Mouse (Mus musculus): ENCODE results near the gene Ifrd2.
"Not testable (repeated sequence)": the region's sequence is repeated elsewhere in the genome, so short reads cannot be mapped to it uniquely, and the experiment has no call there.

Gene Ifrd2

DNA sequence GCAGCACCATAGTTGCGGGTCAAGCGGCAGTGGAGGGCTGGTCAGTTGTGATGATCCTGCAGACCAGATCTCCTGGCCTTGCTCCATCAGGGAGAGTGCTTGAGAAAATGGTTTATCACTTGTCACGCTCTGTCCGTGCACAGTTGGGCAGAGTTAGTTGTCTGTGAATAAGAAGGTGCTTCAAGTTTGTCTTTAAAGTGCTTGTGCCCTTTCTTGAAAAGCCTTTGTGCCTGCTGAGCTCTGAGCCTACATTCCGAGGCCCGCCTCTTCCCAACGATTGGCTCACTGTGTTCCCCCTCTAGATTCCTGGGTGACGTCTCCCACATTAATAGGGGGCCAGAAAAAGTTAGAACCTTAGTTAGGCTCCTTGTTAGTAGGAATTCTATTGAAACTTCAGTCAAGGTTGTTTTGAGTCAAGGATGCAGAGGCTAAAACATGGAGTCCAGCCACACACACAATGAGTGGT is 35.5 kb upstream of the Ifrd2 start:
- DNase-seq (ENCODE audit: low read depth) = no peak

DNA sequence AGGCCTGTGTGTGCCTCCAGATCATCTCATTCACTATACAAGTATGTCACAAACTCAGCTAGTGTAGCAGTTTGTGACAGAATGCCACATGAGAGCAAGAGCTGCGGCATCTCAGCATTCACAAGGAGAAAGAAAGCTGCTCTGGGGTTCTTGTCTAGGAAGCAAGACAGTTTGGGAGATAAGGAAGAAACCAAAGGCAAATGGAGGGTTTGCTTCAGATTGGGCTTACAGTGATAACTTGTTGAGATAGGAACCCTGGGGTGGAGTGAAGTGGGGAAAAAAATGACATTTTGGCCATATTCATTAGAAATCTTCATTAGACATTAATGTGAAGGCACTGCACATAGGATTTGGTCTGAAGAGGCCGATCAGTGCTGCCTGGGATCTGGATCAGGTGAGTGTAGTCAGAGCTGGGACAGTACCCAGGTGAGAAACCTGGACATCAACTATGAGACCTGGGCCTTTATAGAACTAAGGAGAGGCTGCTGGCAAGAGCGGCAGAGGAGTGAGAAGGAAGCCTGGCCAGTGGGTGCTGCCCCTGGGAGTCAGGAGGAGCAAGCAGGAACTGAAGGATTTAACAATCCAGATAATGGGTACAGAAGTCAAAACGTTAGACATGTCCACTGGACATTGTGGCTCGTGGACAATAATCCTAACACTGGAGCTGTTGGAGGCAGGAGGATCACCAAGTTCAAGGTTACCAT is 34.6 kb upstream of the Ifrd2 start:
- DNase-seq (ENCODE audit: low read depth) = no peak

DNA sequence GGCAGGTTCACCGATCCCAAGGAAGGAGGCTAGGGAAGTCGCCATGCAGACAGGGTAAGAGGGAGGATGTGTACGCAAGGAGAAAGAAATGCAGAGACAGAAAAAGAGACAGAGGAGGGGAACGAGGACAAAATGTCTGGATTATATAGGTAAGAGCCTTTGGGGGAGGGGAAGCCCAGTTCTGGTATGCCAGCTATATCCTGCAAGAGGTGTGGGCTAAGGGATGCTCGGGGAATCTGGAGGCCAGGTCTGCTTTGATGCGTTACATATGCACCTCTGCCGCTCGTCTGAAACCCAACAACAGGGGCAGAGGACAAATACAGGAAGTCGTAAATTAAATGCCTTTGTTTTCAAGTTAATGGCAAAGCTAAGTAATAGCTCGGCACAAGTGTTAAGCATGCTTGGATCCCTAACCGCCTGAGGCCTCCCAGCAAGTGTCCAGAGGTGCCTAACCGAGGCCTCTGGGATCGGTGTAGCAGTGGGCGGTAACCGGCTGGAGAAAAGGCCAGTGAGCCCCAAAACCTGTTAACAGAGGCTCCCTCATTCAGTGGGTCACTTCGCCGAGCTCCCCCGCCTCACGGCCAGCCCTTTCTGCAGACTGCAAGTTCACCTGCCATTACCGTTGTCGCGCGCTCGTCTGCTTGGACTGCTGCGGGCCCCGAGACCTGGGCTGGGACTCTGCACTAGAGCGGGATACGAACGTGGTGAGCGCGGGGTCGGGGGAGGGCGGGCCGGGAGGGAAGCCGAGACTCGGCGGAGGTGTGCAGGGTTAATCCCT is 33.7 kb upstream of the Ifrd2 start:
- no peak for DNase-seq (ENCODE audit: low read depth)

DNA sequence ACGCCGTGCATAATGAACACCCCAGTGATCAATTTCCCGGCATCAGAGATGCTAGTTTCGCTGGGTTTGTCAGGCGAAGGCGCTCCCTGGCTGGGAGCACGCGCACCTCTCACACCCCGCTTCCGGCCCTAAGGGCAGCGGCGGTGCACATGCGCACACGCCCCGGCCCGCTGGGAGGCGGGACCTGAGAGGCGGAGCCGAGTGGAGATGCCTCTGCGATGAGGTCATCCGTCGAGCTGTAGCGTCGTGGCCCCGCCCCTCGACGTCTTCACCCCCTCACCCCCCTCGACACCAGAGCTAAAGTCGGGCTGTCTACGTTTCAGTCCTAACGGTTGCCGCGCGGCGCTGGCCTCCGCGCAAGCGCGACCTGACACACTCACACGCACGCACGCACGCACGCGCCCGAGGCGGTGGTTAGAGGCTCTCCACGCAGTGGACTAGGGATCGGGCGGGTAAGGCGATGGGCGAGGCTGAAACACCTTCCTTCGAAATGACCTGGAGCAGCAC is 33.1 kb upstream of the Ifrd2 start:
- DNase-seq (ENCODE audit: low read depth) = peak; percentile 95

DNA sequence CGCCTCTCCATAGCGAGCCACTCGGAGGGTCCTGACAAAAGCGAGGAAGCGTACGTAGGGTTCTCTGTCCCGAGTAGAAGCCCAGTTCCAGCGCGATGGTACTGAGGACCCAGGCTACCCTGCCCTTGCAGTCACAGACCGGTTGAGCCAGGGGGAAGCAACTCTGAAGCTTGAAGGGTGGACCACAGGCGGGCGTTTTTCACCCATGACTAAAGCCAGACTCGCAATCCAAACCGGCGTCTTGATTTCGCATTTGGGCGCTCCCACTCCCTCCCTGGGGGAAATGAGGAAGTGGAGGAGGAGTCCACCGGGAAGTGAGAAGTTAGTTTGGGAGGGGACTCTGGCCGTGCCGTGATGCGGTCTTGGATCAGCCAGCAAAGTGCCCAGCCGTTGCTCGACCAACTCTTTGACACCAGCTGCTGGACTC is 32.4 kb upstream of the Ifrd2 start:
- no peak for DNase-seq (ENCODE audit: low read depth)

DNA sequence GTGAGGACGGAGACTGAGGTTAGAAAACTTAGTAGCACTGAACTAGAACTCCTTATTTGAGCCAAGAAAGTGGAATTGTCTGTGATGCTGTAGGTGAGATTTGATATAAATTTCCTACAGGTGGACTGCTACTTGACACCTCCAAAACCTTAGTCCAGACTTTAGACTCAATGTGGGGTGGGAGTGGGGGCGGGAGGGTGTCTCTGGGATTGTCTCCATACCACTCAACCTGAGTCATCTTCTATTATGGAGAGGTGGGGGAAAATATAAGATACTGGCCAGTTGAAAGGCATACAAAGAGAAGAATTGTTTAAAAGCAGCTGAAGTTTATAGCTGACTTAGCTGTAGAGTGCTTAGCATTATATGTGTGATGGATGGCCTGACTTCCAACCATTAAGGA is 31.7 kb upstream of the Ifrd2 start:
- no peak for DNase-seq (ENCODE audit: low read depth)

DNA sequence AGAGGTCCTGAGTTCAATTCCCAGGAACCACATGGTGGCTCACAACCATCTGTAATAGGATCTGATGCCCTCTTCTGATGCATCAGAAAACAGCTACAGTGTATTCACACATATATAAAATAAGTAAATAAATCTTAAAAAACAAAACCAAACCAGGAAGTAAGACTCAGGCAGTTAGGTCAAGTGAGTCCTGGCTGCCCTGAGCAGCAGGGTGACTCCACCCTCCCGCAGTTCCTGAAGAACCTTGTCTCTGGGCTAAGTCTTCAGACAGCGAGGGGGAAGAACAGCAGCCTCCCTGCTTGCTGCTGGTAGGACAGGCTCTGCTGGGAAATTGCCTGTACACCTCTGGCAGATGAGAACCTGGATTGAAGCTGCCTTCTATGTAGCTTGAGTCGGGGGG is 31.1 kb upstream of the Ifrd2 start:
- DNase-seq (ENCODE audit: low read depth) = no peak

DNA sequence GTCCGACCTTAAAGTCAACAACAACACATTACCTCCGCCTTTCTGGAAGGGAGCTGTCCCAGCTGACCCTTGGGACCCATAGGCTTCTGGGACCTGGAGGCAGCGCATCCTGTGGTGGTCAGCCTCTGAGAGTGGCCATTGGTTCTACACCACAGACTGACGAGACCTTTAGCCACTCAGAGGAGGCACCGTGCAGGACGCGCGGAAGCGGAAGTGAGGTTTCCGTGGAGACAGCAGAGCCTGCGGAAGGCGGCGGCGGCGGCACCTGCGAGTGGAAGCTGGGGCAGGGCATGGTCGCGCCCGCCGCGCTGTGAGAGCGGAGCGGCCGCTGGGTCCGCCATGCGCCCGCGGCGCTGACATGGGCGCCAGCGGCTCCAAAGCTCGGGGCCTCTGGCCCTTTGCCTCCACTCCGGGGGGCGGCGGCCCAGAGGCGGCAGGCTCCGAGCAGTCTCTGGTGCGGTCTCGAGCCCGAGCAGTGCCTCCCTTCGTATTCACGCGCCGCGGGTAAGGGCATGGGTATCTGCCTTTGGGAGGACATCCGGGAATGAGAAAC is 24.3 kb upstream of the Ifrd2 start, which contains the start of gene Tusc2:
Gene Tusc2 (plus strand): TSS at position 227 of the 553 bp plus-strand sequence.
- peak; percentile 90 for DNase-seq (ENCODE audit: low read depth)

DNA sequence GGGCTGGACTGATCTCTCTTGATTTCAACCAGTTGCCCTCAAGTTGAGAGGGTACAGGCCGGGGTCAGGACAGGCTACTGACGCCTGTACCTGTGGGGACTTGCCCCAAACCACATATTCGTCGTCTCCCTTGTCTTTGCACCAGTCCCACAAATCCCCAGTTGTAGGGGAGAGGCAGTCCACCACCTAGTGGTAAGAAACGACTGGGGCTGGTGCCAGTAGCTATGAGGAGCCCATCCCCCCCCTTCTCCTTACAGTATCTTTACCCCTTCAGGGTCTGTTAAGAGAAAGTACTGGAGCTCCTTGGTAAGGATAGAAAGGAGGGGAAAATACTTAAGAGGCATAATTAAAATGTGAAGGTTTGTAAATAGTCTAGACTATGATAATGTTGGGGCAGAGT is 21.9 kb upstream of the Ifrd2 start:
- DNase-seq (ENCODE audit: low read depth) = not testable (repeated sequence)

DNA sequence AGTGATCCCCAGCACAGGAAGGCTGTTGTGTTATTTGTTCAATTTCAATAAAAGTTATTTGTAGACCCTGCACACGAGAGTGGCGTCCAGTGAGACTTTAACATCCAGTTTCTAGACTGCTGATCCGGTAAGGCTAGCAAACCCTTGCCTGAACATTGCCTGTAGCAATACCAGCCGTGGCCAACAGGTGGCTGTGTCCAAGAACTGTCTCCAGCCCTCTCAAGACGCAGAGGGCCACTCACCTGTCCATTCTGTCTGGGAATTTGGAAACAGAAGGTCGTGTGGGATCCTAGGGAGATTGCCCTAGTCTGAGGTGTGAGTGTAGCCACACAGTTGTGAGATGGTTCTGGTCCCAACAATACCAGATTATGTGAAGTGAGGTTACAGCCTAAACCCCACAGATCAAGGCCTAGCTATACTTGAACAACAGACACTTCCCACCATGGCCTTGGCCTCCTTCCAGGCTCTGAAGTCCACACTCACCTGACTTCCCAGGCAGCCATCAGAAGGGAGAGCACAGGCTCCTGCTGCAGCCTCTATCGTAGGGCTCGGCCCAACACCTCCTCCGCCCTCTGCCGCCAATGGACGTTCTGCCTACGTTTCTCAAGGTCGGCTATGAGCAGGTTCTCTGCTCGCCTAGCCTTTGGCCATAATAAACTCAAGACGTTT is 21.3 kb upstream of the Ifrd2 start:
- peak; percentile 81 for DNase-seq (ENCODE audit: low read depth)

DNA sequence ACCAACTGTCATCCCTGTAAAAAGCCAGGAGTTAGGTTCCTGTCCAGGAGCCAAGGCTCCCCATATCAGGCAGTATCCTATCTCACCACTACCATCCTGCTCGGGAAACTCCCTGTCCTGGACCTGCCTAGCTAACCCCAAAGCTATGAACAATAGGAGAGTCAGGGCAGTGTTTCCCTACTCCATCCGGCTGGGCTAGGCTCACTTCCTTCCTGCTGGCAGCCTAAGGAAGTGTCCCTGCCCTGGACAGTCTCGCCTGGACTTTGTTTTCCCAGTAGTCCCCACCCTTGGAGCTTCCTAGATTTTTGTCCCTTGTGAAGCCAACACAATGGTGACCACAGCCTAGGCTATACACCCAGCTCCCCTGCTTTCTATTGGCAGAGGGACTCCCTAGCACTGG is 20.6 kb upstream of the Ifrd2 start:
- DNase-seq (ENCODE audit: low read depth) = no peak

DNA sequence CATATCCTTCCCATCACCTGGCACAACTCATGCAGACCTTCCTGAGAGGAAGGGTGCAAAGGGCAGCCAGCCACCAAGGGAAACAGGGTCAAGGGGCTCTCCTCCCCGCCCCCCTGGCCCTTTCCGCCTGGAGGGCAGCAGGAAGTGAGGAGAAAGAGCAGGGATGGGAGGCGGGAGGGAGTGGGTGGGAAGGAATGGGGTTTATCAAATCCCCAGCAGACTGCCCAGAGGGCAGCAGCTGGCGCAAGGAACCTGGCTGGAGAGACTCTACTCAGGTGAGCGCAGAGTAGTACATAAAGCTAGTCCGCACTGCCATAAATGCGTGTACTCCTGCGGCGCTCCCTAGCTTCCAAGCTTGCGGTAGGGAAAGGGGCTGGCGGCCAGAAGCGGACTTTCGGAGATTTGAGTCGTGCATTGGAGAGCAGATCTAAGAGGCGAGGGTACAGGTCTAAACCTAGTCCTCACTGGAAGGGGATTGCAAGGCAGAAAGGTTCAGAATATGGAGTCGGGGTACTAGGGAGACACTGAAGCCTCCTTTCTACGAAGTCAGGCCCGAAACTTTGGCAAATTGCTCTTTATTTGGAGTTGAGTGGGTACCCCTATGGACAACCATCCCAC is 19.6 kb upstream of the Ifrd2 start, which contains the start of gene Hyal2:
Gene Hyal2 (plus strand): TSS at position 244 of the 618 bp plus-strand sequence.
- no peak for DNase-seq (ENCODE audit: low read depth)

DNA sequence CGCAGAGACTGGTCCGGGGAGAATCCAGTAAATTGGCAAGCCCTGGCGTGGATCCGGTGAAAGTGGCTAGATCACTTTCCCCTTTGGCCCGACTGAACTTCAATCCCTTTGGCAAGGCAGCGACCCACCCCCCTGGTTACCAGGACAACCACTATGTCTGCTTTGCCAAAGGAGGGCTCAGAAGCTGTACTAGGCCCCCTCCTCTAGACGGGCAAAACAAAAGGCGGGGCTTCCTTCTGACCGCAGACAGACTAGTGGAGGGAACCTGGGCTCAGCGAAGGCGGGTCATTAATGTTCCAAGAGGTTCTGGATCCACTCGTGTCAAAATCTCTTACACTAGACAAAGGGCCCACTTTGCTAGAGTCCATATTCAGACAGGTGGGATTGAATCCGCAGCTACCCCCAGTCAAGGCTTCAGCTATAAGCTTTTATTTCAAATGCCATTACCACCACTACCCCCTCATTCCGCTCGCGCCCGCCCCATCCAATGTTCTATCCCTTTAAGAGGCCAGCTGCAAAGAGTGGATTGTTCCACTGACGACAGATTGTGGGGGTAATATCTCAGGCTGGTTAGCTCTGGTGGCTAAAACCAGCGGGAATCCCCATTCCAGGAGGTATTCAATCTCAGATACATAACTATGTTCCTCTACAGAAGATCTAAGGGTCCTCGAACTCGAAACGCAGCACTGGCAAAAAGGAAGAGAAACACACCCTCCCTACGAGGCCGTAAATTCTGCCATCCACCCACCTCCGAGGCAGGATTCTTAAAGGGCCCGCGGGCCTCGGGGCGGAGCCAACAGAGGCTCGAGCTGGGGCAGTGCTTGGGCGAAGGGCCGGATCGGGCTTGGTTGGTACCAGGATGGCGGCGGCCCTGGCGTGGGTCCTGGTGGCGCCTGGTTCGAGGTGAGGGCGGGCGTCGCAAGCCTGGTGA is 18.8 kb upstream of the Ifrd2 start:
- peak; percentile 85 for DNase-seq (ENCODE audit: low read depth)

DNA sequence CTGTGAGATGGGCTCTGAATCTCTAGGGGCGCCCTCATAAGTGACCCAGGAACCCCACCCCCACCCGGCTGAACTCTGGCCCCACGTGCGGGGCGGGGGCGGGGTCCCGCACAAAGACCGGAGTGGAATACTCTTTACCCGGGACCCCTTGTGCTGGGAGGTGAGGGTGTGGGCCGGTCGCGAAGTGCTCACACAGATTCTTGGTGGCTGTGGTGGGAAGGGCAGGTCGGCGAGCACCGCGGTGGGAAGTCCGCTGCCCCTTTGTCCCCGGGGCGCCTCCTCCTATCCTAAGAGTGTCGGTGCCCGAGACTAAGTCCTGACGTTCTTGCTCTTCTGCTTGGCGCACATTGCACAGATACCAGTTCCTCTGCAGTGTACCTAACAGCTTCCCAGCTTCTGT is 18.2 kb upstream of the Ifrd2 start:
- no peak for DNase-seq (ENCODE audit: low read depth)

DNA sequence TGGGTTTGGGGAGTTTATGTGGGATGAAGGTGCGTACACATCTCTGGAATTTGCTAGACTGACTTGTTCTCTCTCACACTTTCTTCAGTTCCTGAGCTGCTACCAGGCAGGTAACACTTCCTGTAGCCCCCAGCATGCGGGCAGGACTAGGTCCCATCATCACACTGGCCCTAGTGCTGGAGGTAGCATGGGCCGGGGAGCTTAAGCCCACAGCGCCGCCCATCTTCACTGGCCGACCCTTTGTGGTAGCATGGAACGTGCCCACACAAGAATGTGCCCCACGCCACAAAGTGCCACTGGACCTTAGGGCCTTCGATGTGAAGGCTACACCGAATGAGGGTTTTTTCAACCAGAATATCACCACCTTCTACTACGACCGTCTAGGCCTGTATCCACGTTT is 17.4 kb upstream of the Ifrd2 start:
- DNase-seq (ENCODE audit: low read depth) = no peak

DNA sequence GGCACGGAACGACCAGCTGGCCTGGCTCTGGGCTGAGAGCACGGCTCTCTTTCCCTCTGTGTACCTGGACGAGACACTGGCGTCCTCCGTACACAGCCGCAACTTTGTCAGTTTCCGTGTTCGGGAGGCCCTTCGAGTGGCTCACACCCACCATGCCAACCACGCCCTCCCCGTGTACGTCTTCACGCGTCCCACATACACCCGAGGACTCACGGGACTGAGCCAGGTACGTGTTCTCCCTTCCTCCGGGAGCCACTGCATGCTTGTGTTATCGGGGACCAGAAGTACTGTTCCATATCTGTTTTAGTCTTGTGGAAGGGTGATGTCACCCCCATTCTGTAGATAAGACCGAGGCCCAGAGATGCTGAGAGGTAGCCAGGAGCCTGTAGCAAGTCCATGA is 16.6 kb upstream of the Ifrd2 start:
- DNase-seq (ENCODE audit: low read depth) = peak; percentile 69

DNA sequence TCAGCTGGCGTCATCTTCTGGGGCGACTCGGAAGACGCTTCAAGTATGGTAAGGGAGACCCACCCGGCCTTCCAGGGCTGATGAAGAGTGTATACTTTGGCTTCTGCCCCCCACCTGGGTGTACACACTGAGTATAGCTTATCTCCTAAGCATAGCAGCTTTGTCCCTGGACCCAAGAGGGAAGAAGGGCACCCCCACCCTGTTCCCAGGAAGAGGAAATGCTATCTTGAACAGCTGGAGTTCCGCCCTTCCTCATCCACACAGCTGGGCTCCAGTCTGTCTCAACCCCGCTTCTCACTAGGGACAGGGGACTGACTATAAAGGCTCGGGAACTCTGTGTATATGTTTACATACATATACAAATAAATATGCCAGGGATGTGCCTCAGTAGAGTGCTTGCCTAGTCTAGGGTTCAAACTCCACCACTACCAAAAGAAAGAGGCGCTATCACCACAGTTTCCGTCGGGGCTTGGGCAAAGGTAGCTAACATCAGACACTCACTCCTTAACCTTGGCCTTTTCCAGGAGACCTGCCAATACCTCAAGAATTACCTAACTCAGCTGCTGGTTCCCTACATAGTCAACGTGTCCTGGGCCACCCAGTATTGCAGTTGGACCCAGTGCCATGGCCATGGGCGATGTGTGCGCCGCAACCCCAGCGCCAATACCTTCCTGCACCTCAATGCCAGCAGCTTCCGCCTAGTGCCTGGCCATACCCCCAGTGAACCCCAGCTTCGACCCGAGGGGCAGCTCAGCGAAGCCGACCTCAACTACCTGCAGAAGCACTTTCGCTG is 15.7 kb upstream of the Ifrd2 start:
- DNase-seq (ENCODE audit: low read depth) = no peak

DNA sequence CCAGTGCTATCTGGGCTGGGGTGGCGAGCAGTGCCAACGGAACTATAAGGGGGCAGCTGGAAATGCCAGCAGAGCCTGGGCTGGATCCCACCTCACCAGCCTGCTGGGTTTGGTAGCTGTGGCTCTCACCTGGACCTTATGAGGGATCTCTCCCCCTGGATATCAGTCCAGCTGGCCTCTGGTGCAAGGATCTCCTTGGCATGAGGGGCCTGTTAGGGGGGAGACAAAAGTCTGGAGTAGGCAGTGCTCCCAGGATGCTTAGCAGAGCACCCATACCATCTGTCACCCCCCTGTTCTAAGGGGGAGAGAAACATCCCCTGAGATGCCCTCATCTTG is 15.1 kb upstream of the Ifrd2 start:
- DNase-seq (ENCODE audit: low read depth) = no peak

DNA sequence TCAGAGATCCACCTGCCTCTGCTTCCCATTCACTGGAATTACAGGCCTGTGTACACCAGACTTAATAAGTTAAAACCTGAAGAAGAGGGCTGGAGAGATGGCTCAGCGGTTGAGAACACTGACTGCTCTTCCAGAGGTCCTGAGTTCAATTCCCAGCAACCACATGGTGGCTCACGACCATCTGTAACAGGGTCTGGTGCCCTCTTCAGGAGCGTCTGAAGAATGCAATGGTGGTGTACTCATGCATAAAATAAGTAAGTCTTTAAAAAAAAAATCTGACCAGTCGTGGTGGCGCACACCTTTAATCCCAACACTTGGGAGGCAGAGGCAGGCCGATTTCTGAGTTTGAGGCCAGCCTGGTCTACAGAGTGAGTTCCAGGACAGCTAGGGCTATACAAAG is 13.7 kb upstream of the Ifrd2 start:
- DNase-seq (ENCODE audit: low read depth) = not testable (repeated sequence)

All from c-Kit-positive CD71-positive TER-119-negative erythroid progenitor cells, embryonic 14.5 days (primary cell).